Mouse (Mus musculus): ENCODE measurements around the gene Otos. TPM values are rescaled to one million over a fixed set of nuclear protein-coding genes. Genes with fewer than 3 reads are reported as not detected.
A peak's percentile ranks its signal among the peaks of the same experiment; 100 is the strongest.

Otos gene
- total and polyA plus RNA-seq, 2 experiments from 2014 or later: 0.69 TPM; not detected in 1

- Histone ChIP-seq H3K27ac (ENCODE audit: low read depth, low read length) (no peak overlapping the region), H3K36me3 (ENCODE audit: insufficient read depth, low read length) (no peaks in the 10 kb centered on the region), H3K9me3 (ENCODE audit: low read length) (no peaks in the 10 kb centered on the region), H3K9ac (replicated peaks; ENCODE audit: low read length, poor library complexity, severe bottlenecking) (no peak overlapping the region), H3K27me3 (ENCODE audit: insufficient read depth, low read length) (no peaks in the 10 kb centered on the region), H3K4me3 (ENCODE audit: low read depth, low read length) (no peak overlapping the region), H3K4me2 (ENCODE audit: low read depth, low read length, poor library complexity, severe bottlenecking) (no peak overlapping the region), H3K4me1 (ENCODE audit: insufficient read depth, low read length) (no peaks in the 10 kb centered on the region)
- ATAC-seq (ENCODE audit: low FRiP score) (no peak), DNase-seq (ENCODE audit: low spot score) (no peak)
- no peak for TF ChIP-seq CTCF (IDR thresholded peaks at IDR 0.05)
- WGBS: 85% methylated on average over 4 of the region's 4 CpGs
Measured at GRCm38 (mm10) chr1:92671326-92671725, 22.7 kb upstream of the Otos start.

GRCm38 (mm10) chr1:92669430-92669829, 20.8 kb upstream of the Otos start:
- WGBS: 95% methylated on average over 3 of the region's 3 CpGs
- no peak overlapping the region for H3K4me3 ChIP-seq (ENCODE audit: low read depth, low read length)

GRCm38 (mm10) chr1:92667106-92667505, 18.5 kb upstream of the Otos start:
- Histone ChIP-seq H3K27me3 (ENCODE audit: insufficient read depth, low read length) (no peaks in the 10 kb centered on the region), H3K4me2 (ENCODE audit: low read depth, low read length, poor library complexity, severe bottlenecking) (no peak overlapping the region), H3K27ac (ENCODE audit: low read depth, low read length) (no peak overlapping the region), H3K4me1 (ENCODE audit: insufficient read depth, low read length) (no peaks in the 10 kb centered on the region), H3K9ac (replicated peaks; ENCODE audit: low read length, poor library complexity, severe bottlenecking) (no peak overlapping the region), H3K4me3 (ENCODE audit: low read depth, low read length) (no peak overlapping the region), H3K9me3 (ENCODE audit: low read length) (no peaks in the 10 kb centered on the region), H3K36me3 (ENCODE audit: insufficient read depth, low read length) (no peaks in the 10 kb centered on the region)
- no peak for TF ChIP-seq CTCF (IDR thresholded peaks at IDR 0.05)
- WGBS: 71% methylated on average over 6 of the region's 6 CpGs
- no peak for ATAC-seq (ENCODE audit: low FRiP score)
- DNase-seq (ENCODE audit: low spot score): peak; percentile 22

More at GRCm38 (mm10) chr1:92669430-92669829, 20.8 kb upstream of the Otos start:
- no peaks in the 10 kb centered on the region for H3K9me3 ChIP-seq (ENCODE audit: low read length)
- no peak overlapping the region for H3K27ac ChIP-seq (ENCODE audit: low read depth, low read length)
- no peak for ATAC-seq (ENCODE audit: low FRiP score)
- no peak for DNase-seq (ENCODE audit: low spot score)
- no peaks in the 10 kb centered on the region for H3K27me3 ChIP-seq (ENCODE audit: insufficient read depth, low read length)
- TF ChIP-seq CTCF (IDR thresholded peaks at IDR 0.05): no peak
- H3K4me2 ChIP-seq (ENCODE audit: low read depth, low read length, poor library complexity, severe bottlenecking): no peak overlapping the region
- H3K9ac ChIP-seq (replicated peaks; ENCODE audit: low read length, poor library complexity, severe bottlenecking): no peak overlapping the region
- H3K4me1 ChIP-seq (ENCODE audit: insufficient read depth, low read length): no peaks in the 10 kb centered on the region
- H3K36me3 ChIP-seq (ENCODE audit: insufficient read depth, low read length): no peaks in the 10 kb centered on the region

GRCm38 (mm10) chr1:92659392-92659791, 10.8 kb upstream of the Otos start:
- TF ChIP-seq CTCF (IDR thresholded peaks at IDR 0.05): no peak
- 64% methylated on average over 5 of the region's 5 CpGs for WGBS

GRCm38 (mm10) chr1:92657025-92657820, 8.6 kb upstream of the Otos start:
- no peak for ATAC-seq (ENCODE audit: low FRiP score)
- Histone ChIP-seq H3K27me3 (ENCODE audit: insufficient read depth, low read length) (no peaks in the 10 kb centered on the region), H3K36me3 (ENCODE audit: insufficient read depth, low read length) (no peaks in the 10 kb centered on the region), H3K4me3 (ENCODE audit: low read depth, low read length) (no peak overlapping the region), H3K4me2 (ENCODE audit: low read depth, low read length, poor library complexity, severe bottlenecking) (no peak overlapping the region), H3K27ac (ENCODE audit: low read depth, low read length) (no peak overlapping the region), H3K9me3 (ENCODE audit: low read length) (no peaks in the 10 kb centered on the region), H3K9ac (replicated peaks; ENCODE audit: low read length, poor library complexity, severe bottlenecking) (no peak overlapping the region), H3K4me1 (ENCODE audit: insufficient read depth, low read length) (no peaks in the 10 kb centered on the region)
- no peak for TF ChIP-seq CTCF (IDR thresholded peaks at IDR 0.05)
- WGBS: 80% methylated on average over 11 of the region's 11 CpGs
- DNase-seq (ENCODE audit: low spot score): no peak

More at GRCm38 (mm10) chr1:92659392-92659791, 10.8 kb upstream of the Otos start:
- H3K4me1 ChIP-seq (ENCODE audit: insufficient read depth, low read length): no peaks in the 10 kb centered on the region
- no peak overlapping the region for H3K4me2 ChIP-seq (ENCODE audit: low read depth, low read length, poor library complexity, severe bottlenecking)
- H3K27me3 ChIP-seq (ENCODE audit: insufficient read depth, low read length): no peaks in the 10 kb centered on the region
- H3K9ac ChIP-seq (replicated peaks; ENCODE audit: low read length, poor library complexity, severe bottlenecking): no peak overlapping the region
- H3K9me3 ChIP-seq (ENCODE audit: low read length): no peaks in the 10 kb centered on the region
- H3K36me3 ChIP-seq (ENCODE audit: insufficient read depth, low read length): no peaks in the 10 kb centered on the region
- ATAC-seq (ENCODE audit: low FRiP score): no peak
- H3K4me3 ChIP-seq (ENCODE audit: low read depth, low read length): no peak overlapping the region
- H3K27ac ChIP-seq (ENCODE audit: low read depth, low read length): no peak overlapping the region
- DNase-seq (ENCODE audit: low spot score): no peak

GRCm38 (mm10) chr1:92654676-92655075, 6.0 kb upstream of the Otos start:
- Histone ChIP-seq H3K4me1 (ENCODE audit: insufficient read depth, low read length) (no peaks in the 10 kb centered on the region), H3K27ac (ENCODE audit: low read depth, low read length) (no peak overlapping the region), H3K36me3 (ENCODE audit: insufficient read depth, low read length) (no peaks in the 10 kb centered on the region), H3K4me3 (ENCODE audit: low read depth, low read length) (no peak overlapping the region), H3K27me3 (ENCODE audit: insufficient read depth, low read length) (no peaks in the 10 kb centered on the region), H3K9me3 (ENCODE audit: low read length) (no peaks in the 10 kb centered on the region), H3K9ac (replicated peaks; ENCODE audit: low read length, poor library complexity, severe bottlenecking) (no peak overlapping the region), H3K4me2 (ENCODE audit: low read depth, low read length, poor library complexity, severe bottlenecking) (no peak overlapping the region)
- 39% methylated on average over 2 of the region's 2 CpGs for WGBS
- no peak for ATAC-seq (ENCODE audit: low FRiP score)
- TF ChIP-seq CTCF (IDR thresholded peaks at IDR 0.05): no peak
- DNase-seq (ENCODE audit: low spot score): no peak
